Mouse (Mus musculus) CD8-positive naive resting alpha-beta T cell, adult 57 days (primary cell): ENCODE data around the gene Cfap52. TPM values are rescaled to one million over a fixed set of nuclear protein-coding genes. Genes with fewer than 3 reads are reported as not detected.

Experiments used
- total RNA-seq: library from RNA; stranded (reverse); gene quantifications from one replicate; pipeline ENCODE4 v1.2.4, GENCODE M21; 2023

Cfap52 gene
- not detected for total RNA-seq

DNA sequence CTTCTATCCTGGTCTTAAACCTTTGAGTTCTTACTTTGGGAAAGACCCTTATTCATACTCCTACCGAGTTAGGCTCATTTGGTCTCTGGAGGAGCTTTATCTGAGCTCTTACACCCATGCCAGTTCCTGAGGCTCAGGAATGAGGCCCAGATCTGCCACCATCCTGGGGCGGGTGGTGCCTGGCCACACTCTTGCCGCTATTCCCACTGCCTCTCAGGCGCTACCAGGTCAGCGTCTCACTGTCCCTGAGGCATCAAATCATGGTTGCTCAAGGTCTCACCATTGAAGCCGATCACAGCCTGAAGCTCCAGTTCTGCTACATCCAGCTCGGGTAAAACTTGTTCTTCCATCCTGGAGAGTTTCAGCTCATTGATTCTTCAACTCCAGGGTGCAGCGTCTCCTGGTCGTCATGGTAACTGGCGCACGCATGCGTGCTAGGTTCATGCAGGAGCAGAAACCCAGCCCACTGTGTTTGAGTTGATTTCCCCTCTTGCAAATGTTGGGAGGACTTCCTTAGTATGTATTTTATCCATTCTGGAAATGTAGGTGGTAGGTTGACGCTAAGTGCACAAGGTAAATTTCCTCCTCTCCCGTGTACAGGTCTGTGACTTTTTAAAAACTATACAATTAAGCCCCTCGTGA is at the start of gene Cfap52:
TSS of gene Cfap52 (minus strand) at position 410 of the 642 bp plus-strand sequence.

DNA sequence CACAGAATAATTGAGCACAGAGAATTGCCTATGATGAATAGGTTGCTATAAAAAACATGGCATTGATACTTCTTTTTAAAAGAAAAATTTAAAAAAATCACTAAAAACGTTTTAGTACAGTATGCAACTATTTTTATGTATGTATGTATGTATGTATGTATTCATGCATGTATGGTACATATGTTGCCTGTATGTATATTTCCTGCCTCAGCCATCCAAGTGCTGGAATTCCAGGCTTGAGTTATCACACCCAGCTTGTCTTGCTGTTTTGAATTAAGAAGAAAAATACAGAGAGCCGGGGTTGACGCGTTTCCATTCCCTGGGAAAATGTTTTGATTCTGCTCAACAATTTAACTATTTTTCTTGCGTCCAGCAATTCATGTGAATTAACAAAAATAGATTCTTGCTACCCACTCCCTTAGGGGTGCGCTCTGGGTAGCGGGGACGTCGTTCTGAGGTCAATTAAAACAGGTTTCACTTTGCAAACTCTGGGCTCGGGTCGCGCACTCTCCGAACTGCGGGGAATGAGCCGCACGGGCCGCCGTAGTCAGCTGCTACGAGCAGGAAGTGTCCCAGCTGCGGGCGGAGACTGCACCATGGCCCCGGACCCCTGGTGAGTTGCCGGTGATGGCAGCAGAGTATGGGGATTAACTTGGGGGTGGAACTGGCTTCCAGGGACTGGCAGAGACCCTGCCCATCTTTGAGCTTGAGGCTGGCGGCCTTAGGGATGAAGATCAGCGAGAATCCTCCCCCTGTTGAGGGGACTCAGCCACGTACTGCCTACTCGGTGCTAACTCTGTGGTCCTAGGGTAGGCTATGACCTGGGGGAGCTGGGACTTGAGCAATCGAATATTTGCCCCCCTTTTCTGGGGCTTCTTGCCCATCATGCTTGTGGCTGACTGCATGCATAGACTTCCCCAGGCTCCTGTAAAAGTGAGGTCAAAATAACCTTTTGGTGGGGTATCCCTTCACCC is 741 bp upstream of the Cfap52 start, which contains the start of gene Stx8:
TSS of gene Stx8 (plus strand) at position 289 of the 974 bp plus-strand sequence.

DNA sequence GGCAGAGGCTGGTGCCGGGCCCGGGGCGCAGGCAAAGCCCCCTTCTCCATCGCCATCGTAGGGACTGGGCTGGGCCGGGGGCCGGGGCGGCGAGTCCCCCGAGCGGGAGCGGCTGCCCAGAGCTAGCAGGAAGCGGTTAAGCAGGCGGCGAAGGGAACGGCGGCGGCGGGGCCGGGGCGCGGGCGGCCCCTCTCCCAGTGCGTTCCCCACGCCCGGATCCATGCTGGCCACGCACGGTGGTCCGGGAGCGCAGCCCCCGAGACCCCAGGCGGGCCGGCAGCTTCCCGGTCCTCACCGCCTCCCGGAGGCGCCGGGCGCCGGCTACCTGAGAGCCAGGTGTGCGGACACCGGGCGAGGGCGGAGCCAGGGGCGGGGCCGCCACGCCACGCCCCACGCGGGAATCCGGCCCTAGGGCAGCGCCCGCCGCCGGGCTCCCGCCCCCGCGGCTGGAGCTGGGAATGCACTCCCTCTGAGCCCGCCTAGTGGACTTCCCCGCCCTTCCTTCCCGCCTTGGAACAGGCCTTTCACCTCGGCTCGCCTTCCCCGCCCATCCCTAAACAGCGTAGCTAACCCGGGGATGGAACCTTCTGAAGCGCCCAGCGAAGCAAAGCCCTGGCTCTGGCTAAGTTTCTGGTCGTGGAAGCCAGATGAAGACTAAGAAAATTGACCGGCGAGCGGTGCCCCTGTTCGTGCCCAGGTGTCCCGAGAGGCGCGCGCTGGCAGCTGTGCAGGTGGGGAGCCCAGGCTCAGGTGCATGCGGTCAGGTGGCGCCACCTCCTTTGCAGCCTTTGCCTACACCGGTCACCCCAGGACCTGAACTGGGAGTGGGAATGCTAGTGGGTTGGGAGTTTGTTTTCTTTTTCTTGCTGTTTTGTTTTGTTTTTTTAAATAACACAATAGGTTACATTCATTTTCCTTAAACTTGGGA is 43.4 kb downstream of the Cfap52 start, which contains the start of gene Usp43:
TSS of gene Usp43 (minus strand) at position 327 of the 928 bp plus-strand sequence.

Other genes starting within 250 kb of the Cfap52 start
- gene Glp2r, start 194.5 kb downstream of the Cfap52 start, total RNA-seq: not detected
- not detected for gene Gsg1l2, start 191.0 kb downstream of the Cfap52 start, total RNA-seq
- not detected for gene Dhrs7c, start 167.5 kb downstream of the Cfap52 start, total RNA-seq
- gene Usp43, start 43.5 kb downstream of the Cfap52 start, total RNA-seq: not detected
- gene Stx8, start 542 bp upstream of the Cfap52 start, total RNA-seq: 29.9 TPM